Mouse (Mus musculus) liver, adult 2 months (tissue): ENCODE measurements around the gene 9230104L09Rik. TPM values are rescaled to one million over a fixed set of nuclear protein-coding genes. Genes with fewer than 3 reads are reported as not detected.

Experiments used
- DNase-seq: peaks from one replicate; pipeline ENCODE4 v3.0.0-alpha.2; 2011; ENCODE audit warnings: low read depth, low spot score; ENCODE audit errors: extremely low read depth
- H3K27ac ChIP-seq: fragments of 200-500 bp; replicated peaks from 2 replicates; pipeline ENCODE4 v1.5.1; 2012; ENCODE audit warnings: low read depth, mild to moderate bottlenecking, control low read depth, inconsistent platforms, low read length; ENCODE audit not compliant: insufficient read depth
- H3K27me3 ChIP-seq: fragments of 200-500 bp; 2 replicates; pipeline ENCODE4 v1.6.1; 2012; ENCODE audit warnings: mild to moderate bottlenecking, moderate library complexity, low read length, inconsistent platforms; ENCODE audit not compliant: control insufficient read depth, insufficient read depth
- H3K36me3 ChIP-seq: fragments of 200-500 bp; 2 replicates; pipeline ENCODE4 v1.6.1; 2012; ENCODE audit warnings: low read length, inconsistent platforms; ENCODE audit not compliant: control insufficient read depth, insufficient read depth
- H3K4me1 ChIP-seq: fragments of 200-500 bp; 2 replicates; pipeline ENCODE4 v1.6.1; 2011; ENCODE audit warnings: low read length; ENCODE audit not compliant: control insufficient read depth, insufficient read depth
- H3K4me3 ChIP-seq: fragments of 200-500 bp; 2 replicates; pipeline ENCODE4 v1.5.1; 2011; ENCODE audit warnings: low read depth, mild to moderate bottlenecking, control low read depth, low read length, moderate library complexity; ENCODE audit not compliant: insufficient read depth
- H3K79me2 ChIP-seq: fragments of 200-500 bp; 2 replicates; pipeline ENCODE4 v1.6.1; 2012; ENCODE audit warnings: inconsistent platforms, mild to moderate bottlenecking, low read length, moderate library complexity; ENCODE audit not compliant: control insufficient read depth, insufficient read depth
- H3K9ac ChIP-seq: fragments of 200-500 bp; 2 replicates; pipeline ENCODE4 v1.6.1; 2012; ENCODE audit warnings: low read depth, mild to moderate bottlenecking, control low read depth, inconsistent platforms, low read length
- CTCF ChIP-seq: fragments of 200-500 bp; IDR thresholded peaks from 2 replicates; pipeline ENCODE4 v1.5.1; 2011; ENCODE audit warnings: low read depth, low read length, control low read depth
- POLR2A ChIP-seq: fragments of 200-500 bp; IDR thresholded peaks from 2 replicates; pipeline ENCODE4 v1.6.1; 2011; ENCODE audit warnings: low read length, control low read depth; ENCODE audit not compliant: insufficient read depth; ENCODE audit errors: extremely low read depth
- WGBS: fragments of 180-500 bp; shearing (Covaris S2); methylation state at CpG from one replicate; pipeline ENCODE4 v1.1.7; 2018; 5-methylcytosine and 5-hydroxymethylcytosine counted together
- polyA plus RNA-seq: library from polyadenylated mRNA; depleted of rRNA; stranded (reverse); fragments of >200 nt; gene quantifications from 2 replicates; pipeline ENCODE4 v1.2.3, GENCODE M21; 2012
- total RNA-seq: library from RNA; depleted of rRNA; stranded (reverse); fragments of >200 nt; gene quantifications from 2 replicates; pipeline ENCODE4 v1.2.3, GENCODE M21; 2014

The 9230104L09Rik gene
- total and polyA plus RNA-seq, 2 experiments, result not detected

DNA sequence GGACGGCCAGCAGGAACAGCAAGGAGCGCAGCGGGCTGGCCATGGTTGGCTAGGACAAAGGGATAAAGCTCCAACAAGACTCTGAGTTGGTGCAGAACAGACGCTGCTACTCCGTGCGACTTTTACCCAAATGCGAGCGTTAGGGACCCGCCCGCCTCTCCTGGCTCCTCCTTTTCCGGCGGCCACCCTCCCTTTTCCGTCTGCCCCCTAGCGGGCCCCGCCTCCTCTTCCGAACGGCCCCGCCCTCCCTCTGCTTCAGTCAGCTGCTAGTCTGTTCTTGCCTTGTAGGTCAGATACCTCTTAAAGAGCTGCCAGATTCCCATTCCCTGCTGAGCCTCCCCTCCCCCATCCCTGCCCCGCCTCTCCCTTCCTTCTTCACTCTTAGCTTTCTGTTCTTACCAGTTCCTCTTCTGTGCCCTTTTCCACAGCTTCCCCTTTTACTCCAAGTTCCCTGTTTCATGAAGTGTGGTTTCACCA, 10.5 kb upstream of the 9230104L09Rik start, which contains the start of gene Cst3:
Gene Cst3, minus strand, starts transcription at position 358 of the 477 bp plus-strand sequence.
- Histone ChIP-seq H3K36me3 (peaks cover 7% of the 10 kb centered on the region), H3K27ac (peak within 1 kb of the TSS; percentile 63), H3K27me3 (no peaks in the 10 kb centered on the region), H3K9ac (peak within 1 kb of the TSS; percentile 77), H3K4me1 (peaks cover 7% of the 10 kb centered on the region; the same call in 1 of the 2 replicates), H3K4me3 (peak within 1 kb of the TSS; percentile 79), H3K79me2 (no peaks in the 10 kb centered on the region)
- WGBS, result 1% methylated on average over 19 of the region's 19 CpGs
- peak; percentile 83 for DNase-seq
- TF ChIP-seq POLR2A, result peak; percentile 42; the same call in 1 of the 2 replicates
- TF ChIP-seq CTCF, result no peak

DNA sequence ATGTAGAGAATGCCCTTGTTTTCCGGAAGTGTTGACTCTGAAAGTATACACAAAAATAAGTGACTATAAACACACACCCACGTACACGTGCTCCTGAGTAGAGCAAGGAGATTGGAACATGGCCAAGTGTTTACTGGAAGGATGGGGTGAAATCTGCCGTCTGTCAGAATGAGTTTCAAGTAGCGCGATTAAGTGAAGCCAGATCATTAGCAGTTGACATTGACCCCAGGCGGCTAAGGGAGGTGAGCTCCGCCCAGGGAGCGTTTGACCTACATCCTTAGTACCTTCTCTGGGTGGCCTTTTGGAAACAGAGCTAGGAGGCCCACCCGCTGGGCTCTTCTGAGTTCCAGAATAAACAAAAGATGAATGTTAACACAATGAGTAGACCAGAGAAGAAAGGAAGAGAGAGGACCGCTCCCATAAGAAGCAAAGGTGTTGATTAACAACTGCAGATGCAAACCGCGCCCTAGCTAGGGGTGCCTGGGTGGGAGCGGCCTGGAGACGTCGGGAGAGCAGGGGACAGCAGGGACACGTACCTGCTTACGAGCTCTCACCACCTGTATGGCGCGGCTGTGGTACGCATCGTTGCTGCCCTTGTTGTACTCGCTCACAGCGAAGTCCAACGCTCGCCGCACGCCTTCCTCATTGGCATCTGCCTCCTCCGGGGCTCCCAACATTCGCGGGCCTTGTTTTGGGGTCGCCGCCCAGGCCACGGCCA, 9.9 kb upstream of the 9230104L09Rik start:
- H3K36me3 ChIP-seq, result peaks cover 7% of the 10 kb centered on the region
- peak overlapping the region; percentile 63 for H3K27ac ChIP-seq
- H3K79me2 ChIP-seq, result no peaks in the 10 kb centered on the region
- under 1% methylated on average over 34 of the region's 34 CpGs for WGBS
- peak overlapping the region; percentile 77 for H3K9ac ChIP-seq
- peaks cover 7% of the 10 kb centered on the region; the same call in 1 of the 2 replicates for H3K4me1 ChIP-seq
- H3K27me3 ChIP-seq, result no peaks in the 10 kb centered on the region
- DNase-seq, result peak; percentile 65
- peak overlapping the region; percentile 79 for H3K4me3 ChIP-seq
- TF ChIP-seq CTCF, result no peak
- no peak for TF ChIP-seq POLR2A

DNA sequence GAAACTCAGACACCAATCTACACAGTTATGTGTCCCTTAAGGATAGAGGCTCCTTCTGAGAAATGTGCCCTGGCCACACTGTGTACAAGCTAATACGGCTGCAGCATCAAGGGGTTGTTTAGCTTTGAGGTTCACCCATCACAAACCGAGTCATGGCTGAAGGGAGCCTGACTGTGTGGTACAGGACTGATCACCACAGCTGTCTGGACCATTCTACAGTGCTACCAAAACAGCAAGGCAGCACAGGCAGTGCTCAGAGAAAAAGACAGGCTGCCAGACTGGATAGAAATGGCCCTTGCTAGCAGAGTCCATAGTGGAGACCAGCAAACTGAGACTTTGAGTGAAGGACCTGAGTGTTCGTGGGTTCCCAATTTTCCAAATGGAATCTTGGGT, 9.4 kb upstream of the 9230104L09Rik start:
- TF ChIP-seq CTCF, result no peak
- Histone ChIP-seq H3K4me3 (peak overlapping the region; percentile 79; the same call in 1 of the 2 replicates), H3K79me2 (no peaks in the 10 kb centered on the region), H3K9ac (peak overlapping the region; percentile 7; the same call in 1 of the 2 replicates), H3K4me1 (peaks cover 7% of the 10 kb centered on the region; the same call in 1 of the 2 replicates), H3K27me3 (no peaks in the 10 kb centered on the region), H3K27ac (peak overlapping the region; percentile 17; the same call in 1 of the 2 replicates), H3K36me3 (peaks cover 7% of the 10 kb centered on the region)
- 52% methylated on average over 3 of the region's 3 CpGs for WGBS
- no peak for DNase-seq

DNA sequence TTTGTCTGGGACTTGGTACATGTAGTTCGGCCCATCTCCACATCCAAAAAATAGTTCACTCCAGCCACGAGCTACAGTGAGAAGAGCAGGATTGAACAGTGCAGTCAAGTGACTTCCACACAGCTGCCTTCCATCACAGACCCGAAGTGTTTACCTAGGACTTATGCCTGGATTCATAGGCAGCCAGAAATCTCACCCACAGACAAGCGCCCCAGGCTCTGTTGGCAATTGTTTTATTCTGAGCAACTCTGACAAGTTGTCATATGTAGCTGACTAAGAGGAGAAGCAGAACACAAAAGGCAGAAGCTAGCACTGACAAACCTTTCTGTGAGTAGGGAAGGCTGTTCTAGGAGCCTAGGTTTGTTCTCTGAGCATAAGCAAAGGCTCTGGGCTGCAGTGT, 8.0 kb upstream of the 9230104L09Rik start:
- TF ChIP-seq POLR2A (no peak), CTCF (no peak)
- Histone ChIP-seq H3K4me1 (peaks cover 7% of the 10 kb centered on the region; the same call in 1 of the 2 replicates), H3K9ac (no peak overlapping the region), H3K4me3 (no peak overlapping the region), H3K36me3 (peaks cover 7% of the 10 kb centered on the region), H3K27ac (no peak overlapping the region), H3K79me2 (no peaks in the 10 kb centered on the region), H3K27me3 (no peaks in the 10 kb centered on the region)
- DNase-seq, result peak; percentile 17
- 40% methylated on average over 4 of the region's 4 CpGs for WGBS

DNA sequence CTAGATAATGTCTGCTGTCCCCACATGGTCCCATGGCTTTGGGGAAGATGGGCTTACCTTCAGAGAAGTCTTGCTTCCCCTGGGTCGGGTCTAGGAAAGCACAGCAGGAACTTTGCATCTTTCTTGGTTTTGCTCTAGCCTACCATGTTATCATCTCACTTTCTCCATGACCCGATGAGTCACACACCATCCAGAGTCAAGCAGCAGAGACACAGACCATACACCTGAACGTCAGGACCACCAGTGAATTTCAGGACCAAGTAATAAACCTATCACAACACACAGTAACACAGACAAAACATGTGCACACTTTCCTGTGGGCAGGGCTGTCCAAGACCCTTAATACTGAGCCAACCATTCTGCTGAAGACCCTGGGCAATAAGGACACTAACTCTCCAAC, 5.7 kb upstream of the 9230104L09Rik start:
- Histone ChIP-seq H3K4me1 (peaks cover 7% of the 10 kb centered on the region; the same call in 1 of the 2 replicates), H3K27me3 (no peaks in the 10 kb centered on the region), H3K4me3 (no peak overlapping the region), H3K27ac (no peak overlapping the region), H3K36me3 (peaks cover 7% of the 10 kb centered on the region), H3K79me2 (no peaks in the 10 kb centered on the region), H3K9ac (no peak overlapping the region)
- 89% methylated on average over 3 of the region's 3 CpGs for WGBS
- TF ChIP-seq CTCF, result no peak
- no peak for TF ChIP-seq POLR2A
- DNase-seq, result no peak

DNA sequence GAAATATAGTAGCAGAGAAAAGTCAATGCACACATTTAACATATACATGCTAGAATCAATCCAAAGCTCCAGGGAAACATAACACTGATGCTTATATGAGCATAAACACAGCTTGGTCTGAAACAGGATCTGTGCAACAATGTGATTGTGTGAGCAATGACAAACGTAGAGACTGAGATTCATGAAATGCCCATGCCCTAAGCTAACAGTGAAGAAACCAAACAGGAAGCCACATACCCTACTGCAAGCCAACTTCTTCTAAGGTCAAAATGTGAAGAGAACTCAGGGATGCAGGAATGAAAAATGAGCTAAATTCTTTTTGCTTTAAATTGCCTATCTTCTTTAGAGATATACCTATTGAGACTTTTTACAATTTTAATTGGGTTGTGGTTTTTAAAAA, 4.1 kb upstream of the 9230104L09Rik start:
- Histone ChIP-seq H3K27ac (no peak overlapping the region), H3K79me2 (no peaks in the 10 kb centered on the region), H3K4me3 (no peak overlapping the region), H3K9ac (no peak overlapping the region), H3K4me1 (peaks cover 3% of the 10 kb centered on the region; the same call in 1 of the 2 replicates), H3K27me3 (no peaks in the 10 kb centered on the region), H3K36me3 (peaks cover 7% of the 10 kb centered on the region)
- 54% methylated on average over 1 of the region's 1 CpGs for WGBS
- DNase-seq, result no peak
- no peak for TF ChIP-seq CTCF
- TF ChIP-seq POLR2A, result no peak
